Mouse (Mus musculus) forebrain, postnatal 0 days (tissue): Measurements from ENCODE around the gene Rab30. TPM values are rescaled to one million over a fixed set of nuclear protein-coding genes. Genes with fewer than 3 reads are reported as not detected.

Experiments used
- ATAC-seq: fragments of 200-750 bp; cut with Nextera tagmentation; 2 replicates; pipeline ENCODE4 v1.8.0; 2017; ENCODE audit warnings: mild to moderate bottlenecking, moderate library complexity
- DNase-seq: peaks from one replicate; pipeline ENCODE4 v3.0.0-alpha.2; 2015
- H3K27ac ChIP-seq: fragments of 300-500 bp; sonication (generic); 2 replicates; pipeline ENCODE4 v1.5.1; 2014; ENCODE audit warnings: low read depth, mild to moderate bottlenecking, antibody characterized with exemption, low read length, moderate library complexity, mixed read lengths
- H3K27me3 ChIP-seq: fragments of 300-500 bp; sonication (generic); 2 replicates; pipeline ENCODE4 v1.6.1; 2014; ENCODE audit warnings: mild to moderate bottlenecking, low read length, mixed read lengths; ENCODE audit not compliant: insufficient read depth
- H3K36me3 ChIP-seq: fragments of 300-500 bp; sonication (generic); 2 replicates; pipeline ENCODE4 v1.6.1; 2014; ENCODE audit warnings: mild to moderate bottlenecking, moderate library complexity; ENCODE audit not compliant: insufficient read depth
- H3K4me1 ChIP-seq: fragments of 300-500 bp; sonication (generic); 2 replicates; pipeline ENCODE4 v1.6.1; 2014; ENCODE audit warnings: antibody characterized with exemption; ENCODE audit not compliant: insufficient read depth
- H3K4me2 ChIP-seq: fragments of 300-500 bp; sonication (generic); 2 replicates; pipeline ENCODE4 v1.6.1; 2014; ENCODE audit warnings: low read depth, mild to moderate bottlenecking, moderate library complexity
- H3K4me3 ChIP-seq: fragments of 300-500 bp; sonication (generic); 2 replicates; pipeline ENCODE4 v1.5.1; 2014; ENCODE audit warnings: low read depth, low read length, mixed read lengths
- H3K9ac ChIP-seq: fragments of 300-500 bp; sonication (generic); 2 replicates; pipeline ENCODE4 v1.6.1; 2014; ENCODE audit warnings: mild to moderate bottlenecking
- H3K9me3 ChIP-seq: fragments of 300-500 bp; sonication (generic); 2 replicates; pipeline ENCODE4 v1.6.1; 2016; ENCODE audit warnings: low read length
- CTCF ChIP-seq: sonication (generic); IDR thresholded peaks from 2 replicates; pipeline ENCODE4 v1.5.1; 2016; ENCODE audit warnings: antibody characterized with exemption, control low read depth, low read depth
- WGBS: fragments of 180-500 bp; shearing (Covaris S2); extraction: QIAGEN DNeasy Blood & Tissue Kit; methylation state at CpG from one replicate; pipeline ENCODE4 v1.1.7; 2014; 5-methylcytosine and 5-hydroxymethylcytosine counted together
- polyA plus RNA-seq: library from polyadenylated mRNA; unstranded; fragments of >200 nt; fragmentation: Nextera tagmentation; extraction: Ambion mirVana; gene quantifications from 2 replicates; pipeline ENCODE4 v1.2.1, GENCODE M21; 2015
- total RNA-seq: library from RNA; depleted of rRNA; stranded (reverse); fragments of >200 nt; gene quantifications from 2 replicates; pipeline ENCODE4 v1.2.3, GENCODE M21; 2014

Rab30 gene
- total and polyA plus RNA-seq, 2 experiments from 2014 or later: 14.7 to 36.1 TPM

DNA sequence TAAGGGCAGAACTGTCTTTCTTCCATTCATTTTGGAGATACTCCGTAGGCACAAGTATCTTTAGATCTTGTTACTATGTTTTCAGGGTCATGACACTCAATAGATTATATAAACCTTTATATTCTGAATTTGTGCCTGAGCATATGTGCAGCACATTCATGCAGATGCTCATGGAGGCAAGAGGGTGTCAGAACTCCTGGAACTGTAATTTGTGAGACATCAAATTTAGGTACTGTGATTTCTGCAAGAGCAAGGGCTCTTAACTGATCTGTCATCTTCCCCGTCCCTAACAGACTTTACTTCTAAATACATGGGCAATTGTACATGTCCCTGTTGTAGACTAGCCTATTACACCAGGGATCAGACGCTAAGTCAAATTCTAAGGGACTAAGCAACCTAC is 10.4 kb upstream of the Rab30 start:
- Histone ChIP-seq H3K9me3 (no peaks in the 10 kb centered on the region), H3K27ac (no peak overlapping the region), H3K4me3 (no peak overlapping the region), H3K27me3 (no peaks in the 10 kb centered on the region), H3K4me1 (no peaks in the 10 kb centered on the region), H3K9ac (no peak overlapping the region), H3K36me3 (no peaks in the 10 kb centered on the region), H3K4me2 (no peak overlapping the region)
- 0 out of 2 replicates have a peak, but pooled peaks have one; percentile 5 for ATAC-seq
- no peak for DNase-seq
- TF ChIP-seq CTCF: no peak
- 71% methylated on average over 3 of the region's 3 CpGs for WGBS

DNA sequence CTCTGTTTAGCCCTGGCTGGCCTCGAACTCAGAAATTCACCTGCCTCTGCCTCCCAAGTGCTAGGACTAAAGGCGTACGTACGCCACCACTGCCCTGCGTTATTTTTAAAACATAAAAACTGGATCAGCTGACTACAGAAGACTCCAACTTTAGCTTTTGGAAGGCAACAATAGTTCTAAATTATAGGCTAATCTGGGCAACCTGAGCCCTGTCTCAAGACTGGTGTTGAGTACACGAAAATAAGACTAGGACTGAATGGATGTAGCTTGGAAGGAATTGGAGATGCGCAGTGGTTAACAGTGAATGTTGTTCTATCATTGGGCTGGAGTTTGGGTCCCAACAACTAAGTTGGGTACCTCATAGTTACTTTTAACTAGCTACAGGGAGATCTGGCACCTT is 9.3 kb upstream of the Rab30 start:
- no peak overlapping the region for H3K4me3 ChIP-seq
- WGBS: 92% methylated on average over 7 of the region's 7 CpGs
- no peak for DNase-seq

DNA sequence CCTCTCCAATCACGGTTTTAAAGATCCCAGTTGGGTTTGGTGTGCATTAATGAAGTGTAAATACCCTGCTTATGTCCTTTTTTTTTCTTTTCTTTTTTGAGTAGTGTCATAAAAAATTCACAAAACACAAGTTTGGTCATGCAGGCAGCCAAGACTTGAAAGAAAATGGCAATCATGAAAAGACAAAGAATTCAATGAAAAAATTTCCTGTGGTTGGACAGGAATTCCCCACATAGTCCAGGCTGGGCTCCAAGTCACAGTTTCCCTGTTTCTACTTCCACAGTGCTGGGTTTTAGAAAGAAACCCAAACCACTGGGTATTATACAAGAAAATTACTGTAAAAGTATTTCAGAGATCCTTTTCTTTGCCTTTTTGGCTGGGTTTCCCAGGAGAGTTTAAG is 3.8 kb upstream of the Rab30 start:
- WGBS: 65% methylated on average over 1 of the region's 1 CpGs
- Histone ChIP-seq H3K36me3 (peaks cover 4% of the 10 kb centered on the region; the same call in 1 of the 2 replicates), H3K4me3 (no peak overlapping the region), H3K27ac (no peak overlapping the region), H3K9ac (no peak overlapping the region), H3K9me3 (no peaks in the 10 kb centered on the region), H3K4me1 (peaks cover 27% of the 10 kb centered on the region), H3K4me2 (no peak overlapping the region), H3K27me3 (no peaks in the 10 kb centered on the region)
- ATAC-seq (no peak), DNase-seq (no peak)
- TF ChIP-seq CTCF: no peak

More for the DNA sequence above, 9.3 kb upstream of the Rab30 start:
- no peaks in the 10 kb centered on the region for H3K36me3 ChIP-seq
- no peak overlapping the region for H3K4me2 ChIP-seq
- no peak for ATAC-seq
- no peaks in the 10 kb centered on the region for H3K9me3 ChIP-seq
- H3K9ac ChIP-seq: no peak overlapping the region
- no peak for TF ChIP-seq CTCF
- no peaks in the 10 kb centered on the region for H3K27me3 ChIP-seq
- H3K4me1 ChIP-seq: no peaks in the 10 kb centered on the region
- no peak overlapping the region for H3K27ac ChIP-seq

DNA sequence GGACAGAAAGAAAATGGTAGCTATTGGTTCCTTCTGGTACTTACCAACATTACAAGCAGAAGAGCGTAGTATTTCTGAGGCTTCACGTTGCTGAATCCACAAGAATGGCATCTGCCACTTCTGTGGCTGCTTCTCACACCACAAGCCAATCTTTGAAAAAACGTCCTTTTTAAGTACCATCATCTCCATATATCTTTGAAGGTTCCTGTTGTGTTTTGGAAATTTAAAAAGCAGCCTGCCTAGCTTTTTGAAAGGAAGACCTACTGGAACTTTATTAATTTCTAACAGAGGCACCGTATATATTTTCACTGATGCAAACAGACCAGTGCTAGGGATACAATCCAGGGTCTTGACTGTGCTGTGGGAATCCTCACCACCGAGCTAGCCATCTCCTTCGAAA is 1.4 kb upstream of the Rab30 start:
- TF ChIP-seq CTCF: no peak
- ATAC-seq: no peak
- Histone ChIP-seq H3K9ac (peak overlapping the region; percentile 99), H3K4me2 (peak overlapping the region; percentile 53), H3K4me3 (peak overlapping the region; percentile 89), H3K4me1 (peaks cover 32% of the 10 kb centered on the region), H3K27me3 (no peaks in the 10 kb centered on the region), H3K9me3 (no peaks in the 10 kb centered on the region), H3K36me3 (peaks cover 4% of the 10 kb centered on the region; the same call in 1 of the 2 replicates), H3K27ac (no peak overlapping the region)
- 20% methylated on average over 6 of the region's 6 CpGs for WGBS
- DNase-seq: no peak

DNA sequence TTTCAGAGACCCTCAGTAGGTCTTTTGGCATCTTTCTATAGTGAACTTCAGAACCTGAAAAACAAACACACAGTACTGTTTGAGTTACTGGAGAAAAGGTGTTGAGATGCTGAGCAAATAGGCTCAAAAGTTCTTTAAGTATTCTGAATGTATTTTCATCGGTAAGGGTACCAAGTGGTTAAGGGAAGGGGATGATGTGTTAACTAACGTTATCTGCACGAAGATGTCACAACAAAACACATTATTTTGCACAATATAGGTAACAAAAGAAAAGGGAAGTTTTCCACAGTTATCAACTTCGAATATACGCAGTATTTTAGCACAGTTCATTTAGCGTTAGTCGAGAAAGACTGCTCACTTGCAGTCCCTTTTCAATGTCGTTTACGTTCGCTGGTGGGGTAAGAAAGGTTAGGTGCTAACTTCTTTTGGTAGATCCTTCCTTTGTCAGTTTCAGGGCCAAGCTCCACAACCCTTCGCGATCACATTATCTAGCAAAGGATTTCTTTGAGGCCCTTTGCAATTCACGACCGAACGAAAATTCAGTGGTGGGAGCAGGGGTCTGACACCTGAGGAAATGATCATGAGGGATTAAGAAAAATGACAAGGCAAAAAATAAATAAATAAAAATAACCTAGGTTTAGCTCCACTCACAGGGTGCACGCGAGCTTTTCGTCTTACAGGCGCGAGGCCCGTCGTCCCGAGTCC is 840 bp upstream of the Rab30 start:
- H3K27ac ChIP-seq: peak overlapping the region; percentile 98
- H3K36me3 ChIP-seq: peaks cover 4% of the 10 kb centered on the region; the same call in 1 of the 2 replicates
- DNase-seq (no peak), ATAC-seq (no peak)
- WGBS: 1% methylated on average over 23 of the region's 23 CpGs
- peaks cover 32% of the 10 kb centered on the region for H3K4me1 ChIP-seq
- H3K4me3 ChIP-seq: peak overlapping the region; percentile 89
- no peaks in the 10 kb centered on the region for H3K27me3 ChIP-seq
- H3K4me2 ChIP-seq: peak overlapping the region; percentile 53
- TF ChIP-seq CTCF: no peak
- H3K9me3 ChIP-seq: no peaks in the 10 kb centered on the region
- H3K9ac ChIP-seq: peak overlapping the region; percentile 99

DNA sequence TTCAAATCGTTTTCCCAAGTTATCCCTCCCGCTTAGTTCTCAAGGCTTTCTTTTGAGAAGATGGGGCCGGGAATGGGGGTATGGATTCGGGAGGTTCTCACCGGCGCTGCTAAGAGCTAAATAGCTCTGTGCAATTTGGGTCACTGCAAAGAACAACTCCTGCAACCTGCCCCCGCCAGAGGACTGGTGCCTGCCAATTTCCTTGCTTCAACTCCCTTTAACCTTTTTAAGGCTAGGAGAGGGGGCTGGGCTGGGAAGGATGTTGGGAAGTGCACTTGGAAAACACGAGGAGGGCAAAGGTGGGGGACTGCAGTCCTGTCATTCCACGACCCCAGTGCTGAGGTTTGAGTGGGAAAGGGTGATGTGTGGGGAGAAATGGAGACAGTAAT is 452 bp downstream of the Rab30 start:
- peak; percentile 26 for ATAC-seq
- under 1% methylated on average over 9 of the region's 9 CpGs for WGBS
- Histone ChIP-seq H3K4me3 (peak overlapping the region; percentile 89), H3K36me3 (peaks cover 4% of the 10 kb centered on the region; the same call in 1 of the 2 replicates), H3K9me3 (no peaks in the 10 kb centered on the region), H3K4me1 (peaks cover 32% of the 10 kb centered on the region), H3K27ac (peak overlapping the region; percentile 98), H3K4me2 (peak overlapping the region; percentile 90), H3K27me3 (no peaks in the 10 kb centered on the region), H3K9ac (peak overlapping the region; percentile 99)
- no peak for TF ChIP-seq CTCF
- no peak for DNase-seq

DNA sequence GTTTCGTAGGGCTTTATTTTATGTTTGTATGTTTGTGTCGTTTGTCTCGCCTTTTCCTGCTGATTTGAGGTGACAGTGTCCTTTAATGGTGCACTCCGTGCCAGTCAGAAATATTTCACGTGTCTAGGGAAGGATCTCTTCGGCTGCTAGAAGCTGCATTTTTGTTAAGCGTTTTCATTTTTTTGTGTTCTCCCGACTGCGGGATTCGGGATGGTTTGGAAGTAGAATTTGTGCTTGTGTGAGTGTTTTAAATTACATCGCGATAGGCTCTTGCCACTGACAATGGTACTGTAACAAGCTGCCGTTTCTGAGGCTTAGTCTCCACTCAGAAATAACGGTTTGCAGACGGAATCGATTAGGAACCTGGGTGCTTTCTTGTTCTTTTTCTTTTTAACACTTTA is 938 bp downstream of the Rab30 start:
- H3K4me1 ChIP-seq: peaks cover 32% of the 10 kb centered on the region
- H3K36me3 ChIP-seq: peaks cover 4% of the 10 kb centered on the region; the same call in 1 of the 2 replicates
- ATAC-seq (no peak), DNase-seq (peak; percentile 53)
- no peak for TF ChIP-seq CTCF
- H3K27me3 ChIP-seq: no peaks in the 10 kb centered on the region
- peak overlapping the region; percentile 89 for H3K4me3 ChIP-seq
- under 1% methylated on average over 16 of the region's 16 CpGs for WGBS
- H3K27ac ChIP-seq: peak overlapping the region; percentile 98
- H3K9ac ChIP-seq: peak overlapping the region; percentile 99
- no peaks in the 10 kb centered on the region for H3K9me3 ChIP-seq
- H3K4me2 ChIP-seq: peak overlapping the region; percentile 90
